Mouse (Mus musculus) adrenal gland, adult 18-20 months (tissue): ENCODE data around the gene Csf2rb2. TPM values are rescaled to one million over a fixed set of nuclear protein-coding genes. Genes with fewer than 3 reads are reported as not detected.
A peak's percentile ranks its signal among the peaks of the same experiment; 100 is the strongest.
"Not testable (repeated sequence)": the region's sequence is repeated elsewhere in the genome, so short reads cannot be mapped to it uniquely, and the experiment has no call there.

ENCODE experiments used
- DNase-seq, 2 experiments: peaks; one replicate each; pipeline ENCODE4 v3.0.0; 2021 to 2022; ENCODE audit warnings: low spot score in 2 of 2
- microRNA-seq, 2 experiments: library from miRNA; unstranded; fragments of <30 nt; microRNA quantifications; one replicate each; pipeline ENCODE4 v1.2.0; 2021; ENCODE audit warnings: borderline number of aligned reads in 2 of 2
- total RNA-seq, 2 experiments: library from RNA; stranded (reverse); gene quantifications; 1 replicate in 1 of 2; 2 replicates in 1 of 2; pipeline ENCODE4 v1.2.3; 2021

Csf2rb2 gene
- total RNA-seq, 2 experiments from 2014 or later = 0.73 to 1.5 TPM

- DNase-seq = peak; percentile 59 to 68
Observed at GRCm38 (mm10) chr15:78257326-78258050, 48.0 kb downstream of the Csf2rb2 start.

GRCm38 (mm10) chr15:78256602-78257259, 48.8 kb downstream of the Csf2rb2 start:
- DNase-seq = not testable (repeated sequence)

- no peak for DNase-seq
Observed at GRCm38 (mm10) chr15:78254751-78255150, 50.8 kb downstream of the Csf2rb2 start.

- DNase-seq = no peak
Observed at GRCm38 (mm10) chr15:78248410-78248809, 57.1 kb downstream of the Csf2rb2 start.

- no peak for DNase-seq
Observed at GRCm38 (mm10) chr15:78247659-78248058, 57.9 kb downstream of the Csf2rb2 start.

GRCm38 (mm10) chr15:78246143-78247116, 59.1 kb downstream of the Csf2rb2 start:
- no peak for DNase-seq

- no peak for DNase-seq
Observed at GRCm38 (mm10) chr15:78244695-78245492, 60.6 kb downstream of the Csf2rb2 start, which contains the start of gene Ncf4. Gene Ncf4 (plus strand): TSS chr15:78244801.

- no peak for DNase-seq
Observed at GRCm38 (mm10) chr15:78243774-78244173, 61.7 kb downstream of the Csf2rb2 start.

GRCm38 (mm10) chr15:78243061-78243460, 62.5 kb downstream of the Csf2rb2 start:
- DNase-seq = no peak

GRCm38 (mm10) chr15:78241335-78241734, 64.2 kb downstream of the Csf2rb2 start:
- DNase-seq = no peak

- DNase-seq = no peak
Observed at GRCm38 (mm10) chr15:78239956-78240617, 65.4 kb downstream of the Csf2rb2 start.

GRCm38 (mm10) chr15:78239453-78239852, 66.1 kb downstream of the Csf2rb2 start:
- DNase-seq = peak; percentile 49 to 59

GRCm38 (mm10) chr15:78234823-78235509, 70.6 kb downstream of the Csf2rb2 start:
- DNase-seq = no peak

Small RNA genes within 50 kb of the gene (microRNA-seq; reads per million reads assigned to microRNA genes)
- gene Mir7676-1 (0 reads per million in 2 experiments), gene Mir7676-2 (0 reads per million in 2 experiments)

Other genes starting within 250 kb of the Csf2rb2 start
- gene Cacng2, start 185.7 kb downstream of the Csf2rb2 start, total RNA-seq = under 1 TPM; 0.29 to 0.40 TPM
- gene Ift27, start 131.6 kb downstream of the Csf2rb2 start, total RNA-seq = 10 to 100 TPM; 13.2 to 14.8 TPM
- gene Pvalb, start 99.3 kb downstream of the Csf2rb2 start, total RNA-seq = 1 to 10 TPM in 1 of 2 experiments, not detected in 1; 1.7 TPM
- 1 to 10 TPM; 3.3 to 3.6 TPM for gene Ncf4, start 60.9 kb downstream of the Csf2rb2 start, total RNA-seq
- 1 to 10 TPM; 5.6 to 8.4 TPM for gene Csf2rb, start 20.0 kb upstream of the Csf2rb2 start, total RNA-seq
- gene Tex33, start 90.2 kb upstream of the Csf2rb2 start, total RNA-seq = not detected
- 100 to 1,000 TPM; 207 to 261 TPM for gene Tst, start 100.2 kb upstream of the Csf2rb2 start, total RNA-seq
- 10 to 100 TPM; 38.7 to 48.5 TPM for gene Mpst, start 100.7 kb upstream of the Csf2rb2 start, total RNA-seq
- gene Kctd17, start 122.8 kb upstream of the Csf2rb2 start, total RNA-seq = 10 to 100 TPM; 80.4 to 83.4 TPM
- gene Tmprss6, start 162.9 kb upstream of the Csf2rb2 start, total RNA-seq = 1 to 10 TPM in 1 of 2 experiments, under 1 TPM in 1; 0.54 to 2.4 TPM
- 1 to 10 TPM; 1.1 to 2.5 TPM for gene Il2rb, start 189.6 kb upstream of the Csf2rb2 start, total RNA-seq
- 10 to 100 TPM; 14.1 to 15.0 TPM for gene C1qtnf6, start 225.7 kb upstream of the Csf2rb2 start, total RNA-seq
- gene Sstr3, start 239.0 kb upstream of the Csf2rb2 start, total RNA-seq = 1 to 10 TPM in 1 of 2 experiments, under 1 TPM in 1; 0.45 to 1.2 TPM